Mouse (Mus musculus) C2C12 (cell line): ENCODE measurements around the gene Slc24a4.
"Not testable (repeated sequence)": the region's sequence is repeated elsewhere in the genome, so short reads cannot be mapped to it uniquely, and the experiment has no call there.

Experiments
- CEBPB ChIP-seq: IDR thresholded peaks from one replicate; pipeline ENCODE4 v1.6.1; 2011; ENCODE audit warnings: low read depth, mild to moderate bottlenecking, control low read depth, moderate library complexity
- CTCF ChIP-seq: IDR thresholded peaks from one replicate; pipeline ENCODE4 v1.5.1; 2011; ENCODE audit not compliant: control insufficient read depth, insufficient read depth, insufficient read length
- MAX ChIP-seq: IDR thresholded peaks from one replicate; pipeline ENCODE4 v1.6.1; 2011; ENCODE audit warnings: mild to moderate bottlenecking, control low read depth
- MYOD1 ChIP-seq: IDR thresholded peaks from one replicate; pipeline ENCODE4 v1.6.1; 2011; ENCODE audit warnings: low read depth; ENCODE audit not compliant: control insufficient read depth, insufficient read length
- MYOG ChIP-seq: IDR thresholded peaks from one replicate; pipeline ENCODE4 v1.6.1; 2011; ENCODE audit not compliant: control insufficient read depth, insufficient read length; ENCODE audit errors: extremely low read depth
- USF1 ChIP-seq: IDR thresholded peaks from one replicate; pipeline ENCODE4 v1.6.1; 2011; ENCODE audit warnings: low read depth, mild to moderate bottlenecking, control low read depth, moderate library complexity

GRCm38 (mm10) chr12:102224112-102224511 is 95.6 kb downstream of the Slc24a4 start:
- TF ChIP-seq CTCF, CEBPB, MAX, USF1, MYOG: not testable (repeated sequence)
- peak; percentile 15 for TF ChIP-seq MYOD1
